Mouse (Mus musculus) adrenal gland, postnatal 14 days (tissue): ENCODE data around the gene Sun3. TPM values are rescaled to one million over a fixed set of nuclear protein-coding genes. Genes with fewer than 3 reads are reported as not detected.

Experiments
- DNase-seq: peaks from one replicate; pipeline ENCODE4 v3.0.0; 2021; ENCODE audit warnings: mixed read lengths
- long read RNA-seq, 2 experiments: library from polyadenylated mRNA; stranded (forward); transcript quantifications; one replicate each; pipeline ENCODE4 v2.0.0; 2021
- total RNA-seq: library from RNA; stranded (reverse); gene quantifications from 2 replicates; pipeline ENCODE4 v1.2.3, GENCODE M21; 2021

Sun3 gene
- not detected in 2 replicates for total RNA-seq
- long read RNA-seq, experiment 1: 0 reads
- long read RNA-seq, experiment 2: 0 reads

- no peak for DNase-seq
These were observed at the start of gene Sun3 for GRCm38 (mm10) chr11:9048703-9049060. Sun3 (minus strand) TSS chr11:9048991.

GRCm38 (mm10) chr11:9076444-9076843 lies 27.7 kb upstream of the Sun3 start:
- DNase-seq: no peak

- DNase-seq: no peak
These were observed 11.7 kb upstream of the Sun3 start for GRCm38 (mm10) chr11:9060484-9060883.

DNA sequence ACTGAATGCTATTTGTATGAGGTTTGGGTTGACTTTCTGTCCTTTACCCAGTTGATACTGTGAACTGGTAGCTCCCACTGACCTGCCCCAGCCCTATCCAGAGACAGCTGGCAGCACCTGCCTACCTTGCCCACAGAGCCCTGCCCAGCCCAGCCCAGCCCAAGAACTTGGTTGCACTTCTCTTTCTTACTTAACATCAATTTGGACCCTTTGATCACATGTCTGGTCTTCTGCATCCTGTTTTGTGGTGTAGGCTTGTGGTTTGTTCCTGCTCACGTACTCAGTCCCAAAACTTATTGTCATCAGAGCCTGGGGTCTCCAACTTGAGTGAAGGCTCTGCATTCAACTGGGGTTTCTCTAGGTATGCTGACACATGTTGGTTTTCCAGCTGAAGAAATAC lies 11.2 kb upstream of the Sun3 start:
- no peak for DNase-seq

- DNase-seq: no peak
These were observed 8.9 kb upstream of the Sun3 start for GRCm38 (mm10) chr11:9057711-9058110.

- DNase-seq: no peak
These were observed 8.1 kb upstream of the Sun3 start for GRCm38 (mm10) chr11:9056937-9057336.

DNA sequence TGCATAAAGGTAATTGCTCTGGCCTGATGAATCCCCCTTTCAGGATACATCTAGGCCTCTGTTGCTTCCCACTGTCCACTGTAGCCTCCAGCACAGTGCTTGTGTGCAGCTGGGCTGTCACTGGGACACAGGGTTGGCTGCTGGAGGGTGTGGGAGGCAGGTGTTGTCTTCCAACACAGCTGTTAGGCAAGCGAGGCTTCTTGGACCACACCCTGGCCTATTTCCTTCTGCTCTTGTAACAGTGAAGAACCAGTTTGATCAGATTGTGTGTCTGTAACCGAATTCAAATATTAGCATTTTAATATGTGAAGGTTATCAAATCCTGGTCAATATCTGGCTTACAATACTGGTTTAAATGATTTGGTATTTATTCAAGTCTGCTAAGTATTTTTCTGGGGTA lies 3.1 kb upstream of the Sun3 start:
- no peak for DNase-seq

- no peak for DNase-seq
These were observed 1.4 kb upstream of the Sun3 start for GRCm38 (mm10) chr11:9050241-9050640.

DNA sequence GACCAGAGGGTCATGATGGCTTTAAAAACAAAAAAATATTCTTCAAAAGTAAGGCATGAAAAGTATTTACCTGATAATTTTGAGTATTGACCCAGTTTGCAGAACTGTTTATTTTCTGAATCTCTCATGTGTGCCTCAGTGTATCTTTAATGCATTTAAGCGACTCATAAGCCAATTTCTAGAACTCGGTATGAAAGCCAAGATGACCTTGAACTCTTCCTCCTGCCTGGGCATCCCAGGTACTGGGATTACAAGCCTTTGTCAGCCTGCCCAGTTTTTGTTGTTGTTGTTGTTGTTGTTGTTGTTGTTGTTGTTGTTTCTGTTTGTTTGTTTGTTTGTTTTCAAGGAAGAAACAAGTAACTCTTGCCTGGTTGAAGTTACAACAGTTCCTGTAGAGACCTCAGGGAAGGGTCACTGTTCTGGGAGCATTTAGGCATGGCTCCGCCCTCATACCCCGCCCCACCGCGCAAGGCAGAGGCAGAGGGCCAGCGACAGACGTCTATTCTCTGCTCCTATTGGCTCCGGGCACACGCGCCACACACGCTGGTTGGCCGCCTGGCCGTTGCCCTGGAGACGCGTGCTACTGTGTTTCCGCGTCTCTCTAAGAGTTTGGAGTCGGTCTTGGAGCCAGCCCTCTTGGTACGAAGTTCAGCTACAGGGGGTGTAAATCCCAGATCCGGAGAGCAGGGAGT lies 634 bp downstream of the Sun3 start, which contains the start of gene Gm11992:
Gene Gm11992, plus strand, starts transcription at position 584 of the 692 bp plus-strand sequence.
- peak; percentile 92 for DNase-seq

GRCm38 (mm10) chr11:9047044-9047443 lies 1.7 kb downstream of the Sun3 start:
- peak; percentile 4 for DNase-seq

DNA sequence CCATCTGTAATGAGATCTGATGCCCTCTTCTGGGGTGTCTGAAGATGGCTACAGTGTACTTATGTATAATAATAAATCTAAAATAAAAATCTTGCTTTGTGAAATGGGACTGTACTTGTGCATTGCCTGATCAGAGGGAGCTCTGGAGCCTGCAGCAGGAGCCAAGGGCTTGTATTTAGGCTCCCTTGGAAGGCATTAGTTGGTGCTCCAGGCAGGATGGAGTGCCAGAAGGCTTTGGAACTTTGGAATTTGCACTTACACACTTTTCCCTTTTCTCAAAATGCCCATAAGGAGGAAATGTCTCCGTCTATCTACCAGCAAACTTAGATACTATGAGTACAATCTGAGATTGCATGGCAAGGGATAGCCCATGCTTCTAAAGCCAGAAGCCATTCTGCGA lies 2.2 kb downstream of the Sun3 start:
- no peak for DNase-seq

DNA sequence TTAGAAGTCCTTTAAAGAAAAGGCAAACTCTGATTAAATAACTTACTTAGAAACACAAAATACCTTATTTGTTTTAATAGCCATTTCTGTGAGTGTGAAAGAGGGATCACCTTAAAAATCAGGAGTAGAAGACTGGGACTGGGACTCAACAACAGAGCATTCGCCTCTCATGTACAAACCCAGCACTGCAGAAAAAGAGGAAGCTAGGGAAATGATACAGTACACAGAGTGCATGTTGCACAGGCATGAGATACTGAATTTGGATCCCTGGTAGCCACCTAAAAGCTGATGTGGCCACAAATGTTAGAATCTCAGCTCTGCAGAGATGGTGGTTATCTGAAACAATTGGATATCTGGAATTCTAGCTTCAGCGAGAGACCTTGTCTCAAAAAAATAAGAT lies 17.3 kb downstream of the Sun3 start:
- DNase-seq: no peak

- no peak for DNase-seq
These were observed 23.6 kb downstream of the Sun3 start for GRCm38 (mm10) chr11:9025211-9025610.

- DNase-seq: no peak
These were observed 24.0 kb downstream of the Sun3 start for GRCm38 (mm10) chr11:9024782-9025181.

- DNase-seq: no peak
These were observed 28.6 kb downstream of the Sun3 start for GRCm38 (mm10) chr11:9020207-9020606.

- no peak for DNase-seq
These were observed 30.1 kb downstream of the Sun3 start for GRCm38 (mm10) chr11:9018491-9019267.

GRCm38 (mm10) chr11:9014740-9015139 lies 34.1 kb downstream of the Sun3 start:
- DNase-seq: no peak

DNA sequence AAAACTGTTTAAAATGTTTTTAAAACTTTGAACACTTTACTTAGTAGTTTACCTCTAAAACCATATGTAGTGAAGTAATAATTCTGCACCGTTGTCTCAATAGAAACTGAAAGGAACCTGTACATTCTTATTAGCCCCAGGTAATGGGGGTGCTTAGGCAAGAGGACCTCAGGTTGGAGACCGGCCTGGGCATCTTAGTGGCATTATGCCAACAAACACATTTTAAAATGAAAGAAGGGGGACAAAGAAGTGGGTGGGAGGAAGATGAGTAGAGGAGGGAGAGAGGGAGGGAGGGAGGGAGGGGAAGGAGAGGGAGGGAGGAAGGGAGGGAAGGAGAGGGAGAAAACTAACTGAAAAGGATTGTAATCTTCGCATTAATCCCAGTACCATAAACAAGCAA lies 37.4 kb downstream of the Sun3 start:
- no peak for DNase-seq

- peak; percentile 96 for DNase-seq
These were observed 37.9 kb downstream of the Sun3 start, which contains the start of gene Hus1 for GRCm38 (mm10) chr11:9010853-9011339. Hus1 (minus strand) TSS chr11:9011191.

GRCm38 (mm10) chr11:9010416-9010815 lies 38.4 kb downstream of the Sun3 start:
- peak; percentile 51 for DNase-seq

DNA sequence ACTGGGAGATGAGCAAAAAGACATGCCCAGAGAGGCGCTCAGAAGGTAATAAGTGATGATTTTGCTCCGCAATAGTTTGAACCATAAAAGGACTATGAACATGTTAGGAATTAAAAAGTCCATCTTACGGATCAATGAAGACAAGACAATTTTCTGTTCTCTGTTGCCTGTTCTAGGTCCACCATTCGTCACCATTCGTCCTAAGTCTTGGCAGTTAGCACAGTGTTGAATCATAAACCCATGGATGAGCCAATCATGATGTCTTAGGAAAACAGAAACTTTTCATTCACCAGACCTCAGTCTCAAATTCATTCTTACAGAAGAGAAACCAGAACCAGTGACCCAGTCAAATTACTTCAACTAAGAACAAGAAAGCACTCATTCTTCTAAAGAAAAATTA lies 40.0 kb downstream of the Sun3 start:
- DNase-seq: no peak

DNA sequence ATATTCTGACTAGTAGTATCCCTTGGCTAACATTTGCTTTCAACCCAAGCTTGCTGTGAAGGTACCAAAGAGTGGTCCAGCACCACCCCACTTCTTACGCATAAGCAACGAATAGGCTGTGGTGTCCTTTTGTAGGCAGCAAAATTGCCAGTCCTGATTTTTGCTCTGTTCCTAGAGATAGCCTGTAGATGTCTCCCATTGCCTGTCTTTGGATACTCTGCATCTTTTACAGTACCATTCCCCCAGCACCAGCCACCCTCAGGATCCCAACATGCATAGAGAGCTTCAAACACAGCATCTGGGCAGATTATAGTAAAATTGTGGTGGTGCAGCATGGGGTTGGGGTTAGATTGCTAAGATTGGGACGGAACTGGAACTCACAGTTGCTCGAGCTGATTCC lies 60.7 kb downstream of the Sun3 start:
- DNase-seq: no peak

- peak; percentile 24 for DNase-seq
These were observed 62.7 kb downstream of the Sun3 start for GRCm38 (mm10) chr11:8986058-8986457.
